Mouse (Mus musculus) forelimb bud, embryonic 11.5 days (tissue): Measurements from ENCODE around the gene Dnajb1.
A peak's percentile ranks its signal among the peaks of the same experiment; 100 is the strongest.

ENCODE experiments used
- DNase-seq: peaks from one replicate; pipeline ENCODE4 v3.0.0-alpha.2; 2012; ENCODE audit warnings: low read depth, low spot score

Dnajb1 gene

GRCm38 (mm10) chr8:83611921-83612320, 3.9 kb downstream of the Dnajb1 start:
- no peak for DNase-seq

GRCm38 (mm10) chr8:83613695-83614094, 5.7 kb downstream of the Dnajb1 start:
- no peak for DNase-seq

- DNase-seq: no peak
Observed at GRCm38 (mm10) chr8:83616625-83617024, 8.6 kb downstream of the Dnajb1 start.

- DNase-seq: no peak
Observed at GRCm38 (mm10) chr8:83617111-83617510, 9.1 kb downstream of the Dnajb1 start.

GRCm38 (mm10) chr8:83618566-83618965, 10.6 kb downstream of the Dnajb1 start:
- no peak for DNase-seq

GRCm38 (mm10) chr8:83619568-83620285, 11.7 kb downstream of the Dnajb1 start:
- DNase-seq: no peak

- DNase-seq: no peak
Observed at GRCm38 (mm10) chr8:83621691-83622388, 13.8 kb downstream of the Dnajb1 start.

GRCm38 (mm10) chr8:83622389-83622989, 14.5 kb downstream of the Dnajb1 start:
- peak; percentile 85 for DNase-seq

- no peak for DNase-seq
Observed at GRCm38 (mm10) chr8:83623549-83623948, 15.6 kb downstream of the Dnajb1 start.

- DNase-seq: no peak
Observed at GRCm38 (mm10) chr8:83624739-83625138, 16.7 kb downstream of the Dnajb1 start.

- no peak for DNase-seq
Observed at GRCm38 (mm10) chr8:83625676-83626299, 17.8 kb downstream of the Dnajb1 start.

GRCm38 (mm10) chr8:83632083-83632707, 24.2 kb downstream of the Dnajb1 start:
- no peak for DNase-seq

- DNase-seq: no peak
Observed at GRCm38 (mm10) chr8:83638856-83639255, 30.9 kb downstream of the Dnajb1 start.

- no peak for DNase-seq
Observed at GRCm38 (mm10) chr8:83639649-83640048, 31.7 kb downstream of the Dnajb1 start.

- no peak for DNase-seq
Observed at GRCm38 (mm10) chr8:83647511-83647910, 39.5 kb downstream of the Dnajb1 start.

GRCm38 (mm10) chr8:83648031-83648430, 40.0 kb downstream of the Dnajb1 start:
- DNase-seq: no peak

GRCm38 (mm10) chr8:83649699-83650098, 41.7 kb downstream of the Dnajb1 start:
- no peak for DNase-seq

- DNase-seq: peak; percentile 98
Observed at GRCm38 (mm10) chr8:83652030-83652743, 44.2 kb downstream of the Dnajb1 start, which contains the start of gene Gipc1. Gipc1 (plus strand) TSS chr8:83652677.

- no peak for DNase-seq
Observed at GRCm38 (mm10) chr8:83652744-83653661, 45.0 kb downstream of the Dnajb1 start.

GRCm38 (mm10) chr8:83653662-83654017, 45.6 kb downstream of the Dnajb1 start:
- DNase-seq: no peak
